Mouse (Mus musculus): ENCODE data around the gene Psmc2. TPM values are rescaled to one million over a fixed set of nuclear protein-coding genes. Genes with fewer than 3 reads are reported as not detected.

Gene Psmc2
- total RNA-seq, 2 experiments from 2014 or later: 126 to 130 TPM

DNA sequence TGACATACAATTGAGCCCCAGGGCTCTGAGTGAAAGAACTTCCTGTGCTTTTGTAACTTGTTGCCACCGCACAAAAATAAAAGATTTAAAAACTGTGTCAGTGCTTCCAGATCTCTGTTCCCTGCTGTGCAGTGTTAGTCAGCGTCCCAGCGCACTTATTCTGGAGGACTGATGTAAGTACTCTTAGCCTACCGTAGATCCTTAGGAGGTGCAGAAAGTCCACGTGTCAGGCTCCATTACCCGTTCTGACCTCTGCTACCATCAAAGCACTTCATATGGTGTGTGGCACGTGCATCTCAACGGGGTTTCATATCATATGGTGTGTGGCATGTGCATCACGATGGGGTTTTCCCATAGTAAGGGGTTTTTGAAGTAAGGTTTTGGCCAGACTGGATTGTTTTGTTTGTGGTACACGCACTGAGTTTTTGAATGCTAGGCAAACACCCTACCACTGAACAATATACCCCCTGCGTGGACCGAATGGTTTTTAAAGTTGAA lies 18.7 kb downstream of the Psmc2 start:
- DNase-seq (ENCODE audit: low spot score in 2 of 2): no peak

DNA sequence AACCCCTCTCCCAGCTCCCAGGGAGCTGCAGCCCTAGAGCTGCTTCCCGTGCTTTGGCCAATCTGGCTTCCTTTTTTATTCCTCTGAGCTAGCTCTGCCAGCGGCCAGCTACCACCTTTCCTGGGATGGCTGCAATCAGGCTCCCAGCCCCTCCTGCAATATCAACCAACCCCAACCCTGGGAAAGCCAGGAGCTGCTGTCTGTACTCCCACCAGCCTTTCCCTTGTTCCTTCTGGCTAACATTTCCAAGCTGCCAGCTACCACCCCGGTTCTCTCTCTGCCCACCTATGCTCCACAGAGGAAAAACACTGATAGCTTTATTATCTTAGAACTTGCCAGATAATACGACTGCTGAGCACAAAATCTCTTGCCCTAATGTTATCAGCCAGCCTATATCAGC lies 19.8 kb downstream of the Psmc2 start:
- DNase-seq (ENCODE audit: low spot score in 2 of 2): no peak

DNA sequence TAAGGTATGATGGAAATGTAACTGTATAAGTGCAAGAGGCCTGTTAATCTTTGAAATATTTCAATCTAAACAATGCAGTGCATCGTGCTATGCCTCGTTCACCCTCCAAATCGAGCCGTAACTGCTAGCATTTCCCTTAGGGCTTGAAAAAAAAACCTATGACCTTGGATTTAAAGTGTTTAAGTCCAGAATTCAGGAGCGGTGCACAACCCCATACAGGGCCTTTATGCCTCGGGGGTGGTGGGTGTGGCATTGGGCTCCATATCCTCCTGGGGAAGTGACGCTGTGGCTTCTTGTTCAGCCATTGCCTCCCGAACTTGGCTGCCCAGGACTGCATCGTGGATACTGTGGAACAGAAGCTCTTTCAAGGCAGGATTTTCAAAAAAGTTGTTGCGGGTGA lies 25.8 kb downstream of the Psmc2 start:
- no peak for DNase-seq (ENCODE audit: low spot score in 2 of 2)

DNA sequence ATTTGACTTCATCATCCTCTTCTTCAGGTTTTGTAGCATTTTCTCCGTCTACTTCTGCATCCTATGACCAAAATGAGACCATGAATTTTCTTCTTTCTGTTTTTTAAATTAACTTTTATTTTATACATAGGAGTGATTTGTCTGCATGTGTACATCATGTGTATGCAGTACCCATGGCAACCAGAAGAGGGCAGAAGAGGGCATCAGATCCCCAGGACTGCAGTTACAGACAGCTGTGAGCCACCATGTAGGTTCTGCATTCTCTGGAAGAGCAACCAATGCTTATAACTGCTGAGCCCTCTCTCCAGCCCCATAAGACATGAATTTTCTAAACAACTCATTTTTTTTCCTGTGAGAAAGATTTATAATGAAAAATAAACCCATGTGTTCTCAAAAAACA lies 28.9 kb downstream of the Psmc2 start:
- no peak for DNase-seq (ENCODE audit: low spot score in 2 of 2)

DNA sequence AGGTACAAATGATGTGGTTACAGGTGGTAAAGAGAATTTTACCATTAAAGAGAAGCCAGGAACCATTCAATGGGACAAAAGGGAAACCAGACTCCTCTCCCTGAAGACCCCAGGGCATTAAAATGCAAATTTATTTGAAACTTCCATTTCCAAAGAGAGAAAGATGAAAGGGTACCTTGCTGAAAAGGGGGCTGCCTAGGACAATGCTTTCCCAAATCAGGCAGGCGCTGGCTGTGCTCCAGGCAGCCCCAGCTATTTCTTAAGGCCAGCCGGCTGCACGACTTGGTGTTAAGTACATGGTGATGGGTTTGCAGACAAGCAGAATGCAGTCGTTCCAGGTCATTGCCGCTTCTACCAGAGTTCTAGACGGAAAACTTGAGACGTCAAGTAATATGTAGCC lies 41.3 kb downstream of the Psmc2 start:
- DNase-seq (ENCODE audit: low spot score in 2 of 2): no peak

DNA sequence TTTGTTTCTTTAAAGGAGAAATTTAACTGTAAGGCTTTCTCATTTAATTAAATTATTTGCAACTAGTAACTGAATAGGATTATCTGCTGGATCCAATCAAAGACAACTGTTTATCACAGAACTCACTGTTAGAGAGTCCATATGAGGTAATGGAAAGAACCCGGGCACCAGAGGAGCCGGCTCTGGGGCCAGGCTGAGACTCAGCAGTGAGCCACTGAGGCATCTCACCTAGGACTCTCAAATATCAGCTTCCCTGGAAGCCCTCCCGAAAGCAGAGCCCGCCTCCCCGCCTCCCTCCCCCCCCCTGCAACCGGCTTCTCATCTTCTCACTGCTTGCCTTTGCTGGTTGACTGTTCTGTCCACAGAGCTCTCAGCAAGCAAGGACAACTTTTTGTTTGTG lies 42.6 kb downstream of the Psmc2 start:
- DNase-seq (ENCODE audit: low spot score in 2 of 2): no peak

DNA sequence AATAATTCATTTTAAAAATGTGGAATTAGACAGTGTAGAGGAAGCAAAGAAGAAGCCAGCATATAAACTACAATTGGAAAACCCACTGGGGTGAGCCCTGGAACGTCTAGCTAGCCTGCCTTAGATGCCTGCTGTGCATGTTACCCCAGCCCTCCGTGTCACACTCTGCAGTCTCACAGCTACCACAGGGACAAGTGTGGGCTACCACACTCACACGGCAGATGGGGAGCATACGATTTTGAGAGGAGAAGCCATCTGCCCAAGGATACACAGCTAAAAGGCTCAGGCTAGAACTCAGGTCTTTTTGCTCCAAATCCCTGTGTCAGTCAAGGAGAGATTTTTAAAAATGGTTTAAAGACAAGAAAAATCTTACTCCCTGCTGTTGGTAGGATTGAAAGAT lies 43.8 kb downstream of the Psmc2 start:
- no peak for DNase-seq (ENCODE audit: low spot score in 2 of 2)

DNA sequence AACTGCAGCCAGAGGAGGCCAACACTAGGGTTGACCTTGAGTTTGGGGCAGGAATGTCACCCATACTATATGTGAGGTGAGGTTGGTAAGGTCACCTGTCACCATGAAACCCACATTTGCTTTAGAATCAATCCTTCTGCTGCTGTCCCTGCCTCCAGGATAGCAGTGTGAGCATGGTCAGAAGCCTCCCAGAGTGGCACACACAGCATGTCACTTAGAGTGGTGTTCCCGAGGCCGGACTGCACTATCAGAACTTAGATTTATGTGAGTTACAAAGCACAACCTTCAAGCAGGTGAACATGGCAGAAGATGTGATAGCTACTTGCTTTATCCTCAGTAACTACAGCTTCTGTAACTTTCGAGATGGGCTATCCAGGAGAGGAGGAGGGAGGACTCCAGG lies 46.7 kb downstream of the Psmc2 start:
- no peak for DNase-seq (ENCODE audit: low spot score in 2 of 2)

DNA sequence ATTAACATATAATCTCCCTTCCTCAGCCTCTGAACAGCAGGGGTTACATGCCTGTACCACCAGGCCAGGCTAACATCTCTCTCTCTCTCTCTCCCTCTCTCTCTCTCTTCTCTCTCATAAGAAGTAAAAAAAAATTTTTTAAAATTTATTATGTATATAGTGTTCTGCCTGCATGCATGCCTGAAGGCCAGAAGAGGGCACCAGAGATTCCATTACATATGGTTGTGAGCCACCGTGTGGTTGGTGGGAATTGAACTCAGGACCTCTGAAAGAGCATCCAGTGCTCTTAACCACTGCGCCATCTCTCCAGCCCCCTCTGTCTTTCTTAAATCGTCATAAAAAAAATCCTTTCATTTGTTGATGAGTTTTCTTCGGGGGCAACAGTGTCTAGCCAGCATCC lies 59.6 kb downstream of the Psmc2 start:
- DNase-seq (ENCODE audit: low spot score in 2 of 2): no peak

DNA sequence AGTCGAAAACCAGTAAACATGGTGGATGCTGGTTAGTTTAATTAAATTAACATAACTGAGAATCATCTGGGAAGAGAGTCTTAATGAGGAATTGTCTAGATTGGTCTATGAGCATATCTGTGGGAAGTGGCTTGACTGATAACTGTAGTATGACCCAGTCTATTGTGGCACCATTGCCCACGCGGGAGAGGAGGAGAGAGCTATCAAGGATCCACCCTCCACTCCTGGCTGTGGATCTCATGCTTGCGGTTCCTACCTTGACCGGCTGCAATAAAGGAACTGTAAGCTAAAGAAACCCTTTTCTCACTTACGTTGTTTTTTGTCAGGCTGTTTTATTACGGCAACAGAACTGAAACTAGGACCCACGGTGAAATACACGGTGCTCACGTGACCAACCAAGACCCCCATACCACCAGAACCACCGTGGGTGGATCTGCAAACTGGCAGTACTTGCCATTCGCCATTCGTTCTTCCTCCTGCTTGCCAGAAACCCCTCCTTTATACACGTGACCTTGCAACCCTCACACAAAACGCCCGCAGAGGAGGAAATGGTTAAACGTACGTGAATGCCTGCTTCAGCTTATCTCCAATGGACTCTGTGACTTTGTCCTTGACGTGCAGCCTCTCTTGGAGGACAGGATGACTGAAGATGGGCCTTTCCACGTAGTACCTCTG lies 61.7 kb downstream of the Psmc2 start:
- DNase-seq (ENCODE audit: low spot score in 2 of 2): no peak

DNA sequence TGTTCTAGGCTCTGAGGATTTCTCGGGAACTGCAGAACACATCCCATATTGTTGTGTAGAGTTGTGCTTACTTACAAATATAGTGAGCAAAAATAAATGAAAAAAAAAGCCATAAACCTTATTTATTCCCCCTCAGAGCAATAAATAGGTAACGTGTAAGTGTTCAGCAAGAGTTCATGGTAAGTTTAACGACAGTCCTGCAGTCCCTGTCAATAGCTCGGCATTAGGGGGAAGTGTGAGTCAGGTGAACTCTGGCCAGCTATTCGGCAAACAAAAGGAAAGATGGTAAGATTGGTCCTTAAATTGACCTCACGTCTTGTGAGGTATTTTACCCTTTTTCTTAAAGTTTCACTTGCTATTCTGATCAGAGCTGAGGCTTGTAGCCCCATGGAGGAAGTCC lies 62.4 kb downstream of the Psmc2 start:
- no peak for DNase-seq (ENCODE audit: low spot score in 2 of 2)

DNA sequence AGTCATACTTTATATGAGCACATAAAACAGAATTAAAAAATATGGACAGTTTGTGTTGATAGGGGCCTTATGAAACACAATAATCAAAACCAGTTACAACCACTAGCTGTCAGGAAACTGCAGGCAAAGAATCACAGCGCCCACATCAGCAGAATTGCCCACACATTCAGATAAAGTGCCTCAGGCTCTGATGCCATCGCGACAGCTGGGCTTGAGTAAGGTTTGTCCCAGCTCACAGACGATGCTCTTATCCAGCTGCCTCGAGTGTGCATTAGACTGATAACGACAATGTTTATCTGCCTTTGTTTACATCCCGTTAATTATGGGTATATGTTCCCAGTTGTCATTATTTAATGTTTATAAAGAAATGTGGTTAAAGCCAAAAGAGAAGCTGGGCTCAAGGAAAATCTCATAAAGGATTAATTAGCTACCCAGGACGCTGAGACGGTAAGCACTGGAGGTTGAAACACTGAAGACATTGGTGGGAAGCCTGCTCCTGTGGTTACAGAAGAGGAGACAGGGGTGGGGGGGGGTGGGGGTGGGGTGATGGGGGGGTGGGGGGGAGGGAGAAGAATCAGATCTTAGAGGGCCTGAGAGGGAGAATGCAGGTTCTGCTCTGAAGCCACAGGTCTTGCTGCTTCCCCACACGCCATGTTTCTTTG lies 66.7 kb downstream of the Psmc2 start:
- DNase-seq (ENCODE audit: low spot score in 2 of 2): no peak

Other genes starting within 250 kb of the Psmc2 start
- 10 to 100 TPM; 19.8 to 20.2 TPM for gene Lrrc17, start 241.7 kb upstream of the Psmc2 start, total RNA-seq (2021)
- under 1 TPM; 0.20 to 0.25 TPM for gene Fbxl13, start 139.6 kb upstream of the Psmc2 start, total RNA-seq (2021)
- 10 to 100 TPM; 34.7 to 36.2 TPM for gene Armc10, start 139.5 kb upstream of the Psmc2 start, total RNA-seq (2021)
- 10 to 100 TPM; 22.1 to 24.7 TPM for gene Napepld, start 83.9 kb upstream of the Psmc2 start, total RNA-seq (2021)
- 100 to 1,000 TPM; 213 to 227 TPM for gene Pmpcb, start 48.1 kb upstream of the Psmc2 start, total RNA-seq (2021)
- 10 to 100 TPM; 31.4 to 41.3 TPM for gene Dnajc2, start within 50 bp of the Psmc2 start, total RNA-seq (2021)
- under 1 TPM; 0.14 to 0.23 TPM for gene Slc26a5, start 80.3 kb downstream of the Psmc2 start, total RNA-seq (2021)

Measured in adrenal gland, postnatal 4 days (tissue).